Mouse (Mus musculus) adrenal gland (tissue): ENCODE data around the gene Hist1h2ba.

Experiments
- intact Hi-C: fragments of 180-260 bp; cut with DNase I; formaldehyde crosslinking; loops from one replicate; pipeline ENCODE4 v1.15.1; 2025
- microRNA-seq, 2 experiments: library from miRNA; unstranded; fragments of <30 nt; microRNA quantifications; one replicate each; pipeline ENCODE4; 2019

The Hist1h2ba gene

GRCm38 (mm10) chr13:23910121-23910520 is 23.8 kb downstream of the Hist1h2ba start:
- intact Hi-C loops, result loop anchor here (5.0 kb wide), 1 partner anchor 37 kb away; no protein-coding TSS in a partner anchor

- intact Hi-C loops, result no loop called here
Measured at GRCm38 (mm10) chr13:23906906-23907305, 27.1 kb downstream of the Hist1h2ba start.

GRCm38 (mm10) chr13:23898242-23898641 is 35.7 kb downstream of the Hist1h2ba start:
- intact Hi-C loops, result no loop called here

GRCm38 (mm10) chr13:23893269-23893593 is 40.7 kb downstream of the Hist1h2ba start:
- intact Hi-C loops, result no loop called here

- intact Hi-C loops, result no loop called here
Measured at GRCm38 (mm10) chr13:23892592-23893268, 41.2 kb downstream of the Hist1h2ba start.

- intact Hi-C loops, result no loop called here
Measured at GRCm38 (mm10) chr13:23889011-23889605, 44.8 kb downstream of the Hist1h2ba start.

- intact Hi-C loops, result no loop called here
Measured at GRCm38 (mm10) chr13:23887026-23887725, 46.8 kb downstream of the Hist1h2ba start.

- intact Hi-C loops, result loop anchor here (2.0 kb wide), 1 partner anchor 53 kb away; no protein-coding TSS in a partner anchor
Measured at GRCm38 (mm10) chr13:23885540-23885939, 48.4 kb downstream of the Hist1h2ba start.

Small RNA genes lying within 50 kb of the gene (microRNA-seq; reads per million reads assigned to microRNA genes)
- gene Gm44344, result 0 reads per million in 2 experiments
